Mouse (Mus musculus): ENCODE results near the gene Nav1.

- TF ChIP-seq CTCF (IDR thresholded peaks at IDR 0.05; ENCODE audit: low read depth, low read length) (no peak), POLR2A (IDR thresholded peaks at IDR 0.05; ENCODE audit: extremely low read depth, insufficient read depth, low read length) (no peak)
These were observed 144.8 kb downstream of the Nav1 start for GRCm38 (mm10) chr1:135462304-135462703.

Data from liver, adult 2 months (tissue).